Comparison of ENCODE assay signal across 8 mouse cellular contexts in the genomic region with DNA sequence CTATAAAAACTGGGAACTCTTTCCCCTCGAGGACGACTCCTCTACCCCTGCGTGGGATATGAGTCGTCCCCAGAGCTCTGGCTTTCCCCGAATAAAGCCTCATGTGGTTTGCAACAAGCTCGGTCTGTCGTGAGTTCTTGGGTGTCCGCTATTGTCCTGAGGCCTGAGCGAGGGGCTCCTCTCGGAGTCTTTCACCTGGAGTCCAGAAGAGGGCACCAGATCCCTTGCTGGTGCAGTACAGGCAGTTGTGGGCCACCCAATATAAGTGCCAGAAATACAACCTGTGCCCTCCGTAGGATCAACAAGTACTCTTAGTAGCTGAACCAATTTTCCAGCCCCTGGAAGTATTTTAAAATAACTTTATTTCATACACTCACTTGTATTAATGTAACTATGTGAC. TPM values are rescaled to one million over a fixed set of nuclear protein-coding genes. Genes with fewer than 3 reads are reported as not detected.
DNase-seq lines count a peak whose midpoint lies in the region; ATAC-seq and TF ChIP-seq lines count a peak whose summit lies in the region.
"Not testable (repeated sequence)": the region's sequence is repeated elsewhere in the genome, so short reads cannot be mapped to it uniquely, and the experiment has no call there.

No protein-coding gene starts in this region.

- H3K9ac ChIP-seq in intestine, postnatal 0 days (ENCODE audit: low read depth, low read length); lung, postnatal 0 days (replicated peaks; ENCODE audit: low read depth); stomach, postnatal 0 days (ENCODE audit: low read length): not testable (repeated sequence)

- WGBS in intestine, postnatal 0 days: 90% methylated on average over 9 of the region's 11 CpGs
- WGBS in lung, postnatal 0 days: 86% methylated on average over 6 of the region's 11 CpGs
- WGBS in stomach, postnatal 0 days: 90% methylated on average over 4 of the region's 11 CpGs

- not testable (repeated sequence) for H3K4me2 ChIP-seq in intestine, postnatal 0 days (replicated peaks; ENCODE audit: low read depth); lung, postnatal 0 days (replicated peaks; ENCODE audit: low read depth, low read length); stomach, postnatal 0 days (replicated peaks; ENCODE audit: low read depth)

- H3K27me3 ChIP-seq in intestine, postnatal 0 days (replicated peaks; ENCODE audit: control insufficient read depth, insufficient read depth, low read length); lung, postnatal 0 days (replicated peaks; ENCODE audit: insufficient read depth, low read length); stomach, postnatal 0 days (ENCODE audit: control insufficient read depth, insufficient read depth, low read length): not testable (repeated sequence)

- TF ChIP-seq EP300 in lung, postnatal 0 days (IDR thresholded peaks at IDR 0.05); stomach, postnatal 0 days (optimal IDR thresholded peaks at IDR 0.05): not testable (repeated sequence)

- peak; percentile 11 for DNase-seq in 3T3-L1 (ENCODE audit: low read depth, low spot score)
- peak; percentile 19 for DNase-seq in brain, adult 2 months (ENCODE audit: low read depth, low spot score)
- DNase-seq in embryo, embryonic 10.5 days (ENCODE audit: low spot score): peak; percentile 6
- peak; percentile 30 for DNase-seq in gastrocnemius, adult 2 months
- DNase-seq in left cerebral cortex, adult 2 months (ENCODE audit: extremely low spot score in 1 of 2, low spot score in 2 of 2); lung, postnatal 0 days (ENCODE audit: low spot score); stomach, postnatal 0 days (ENCODE audit: low spot score): not testable (repeated sequence)

- H3K36me3 ChIP-seq in intestine, postnatal 0 days (ENCODE audit: control insufficient read depth, insufficient read depth): 0 out of 2 replicates have a peak, but pooled peaks cover 11% of the 10 kb centered on the region
- H3K36me3 ChIP-seq in lung, postnatal 0 days (ENCODE audit: insufficient read depth, low read length); stomach, postnatal 0 days (ENCODE audit: control insufficient read depth, insufficient read depth, low read length): not testable (repeated sequence)

- intact Hi-C loops in gastrocnemius, adult 2 months (cut with DNase I); left cerebral cortex, adult 2 months (cut with DNase I): not testable (repeated sequence)

- not testable (repeated sequence) for H3K4me1 ChIP-seq in intestine, postnatal 0 days (replicated peaks; ENCODE audit: control insufficient read depth, insufficient read depth, low read length); lung, postnatal 0 days (ENCODE audit: insufficient read depth, low read depth, low read length); stomach, postnatal 0 days (replicated peaks; ENCODE audit: control insufficient read depth, insufficient read depth)

- peak; percentile 36 for TF ChIP-seq CTCF in gastrocnemius, adult 2 months (IDR thresholded peaks at IDR 0.05)
- TF ChIP-seq CTCF in intestine, postnatal 0 days (IDR thresholded peaks at IDR 0.05; ENCODE audit: low read depth): peak; percentile 51
- TF ChIP-seq CTCF in left cerebral cortex, adult 2 months (IDR thresholded peaks at IDR 0.05): peak; percentile 5
- TF ChIP-seq CTCF in lung, postnatal 0 days (IDR thresholded peaks at IDR 0.05): peak; percentile 28; the same call in 1 of the 2 replicates
- TF ChIP-seq CTCF in stomach, postnatal 0 days (IDR thresholded peaks at IDR 0.05; ENCODE audit: low read depth): peak; percentile 43; the same call in 1 of the 2 replicates

- ATAC-seq in intestine, postnatal 0 days; lung, postnatal 0 days; stomach, postnatal 0 days (ENCODE audit: low FRiP score, low TSS enrichment): not testable (repeated sequence)

- H3K9me3 ChIP-seq in intestine, postnatal 0 days (ENCODE audit: control insufficient read depth); lung, postnatal 0 days (ENCODE audit: low read length); stomach, postnatal 0 days (ENCODE audit: control insufficient read depth, low read length): not testable (repeated sequence)

- not testable (repeated sequence) for H3K27ac ChIP-seq in gastrocnemius, adult 2 months; intestine, postnatal 0 days (ENCODE audit: low read depth, low read length); left cerebral cortex, adult 2 months; lung, postnatal 0 days (ENCODE audit: low read length); stomach, postnatal 0 days (replicated peaks)

- H3K4me3 ChIP-seq in gastrocnemius, adult 2 months; intestine, postnatal 0 days (ENCODE audit: low read depth, low read length); left cerebral cortex, adult 2 months; lung, postnatal 0 days (ENCODE audit: low read depth, low read length); stomach, postnatal 0 days (ENCODE audit: low read depth, low read length): not testable (repeated sequence)

RNA-seq across cellular contexts. Expression of gene Spryd7, which starts 18.9 kb away (rescaled TPM):
- 10 to 100 TPM; 43.7 to 55.9 TPM for total RNA-seq in gastrocnemius, adult 2 months (2021)
- polyA plus RNA-seq in intestine, postnatal 0 days (2015; fragmentation: Nextera tagmentation; extraction: Ambion mirVana): 36.1 and 36.5 TPM in 2 replicates
- total RNA-seq in left cerebral cortex, adult 2 months (2021): 10 to 100 TPM; 44.3 to 45.3 TPM
- polyA plus RNA-seq in lung, postnatal 0 days (2015; fragmentation: Nextera tagmentation; extraction: Ambion mirVana): 21.6 and 21.7 TPM in 2 replicates
- polyA plus RNA-seq in stomach, postnatal 0 days (2015; fragmentation: Nextera tagmentation; extraction: Ambion mirVana): 31.0 and 31.6 TPM in 2 replicates
